Mouse (Mus musculus) CH12.LX (cell line): ENCODE measurements around the gene Dgkq. TPM values are rescaled to one million over a fixed set of nuclear protein-coding genes. Genes with fewer than 3 reads are reported as not detected.

Experiments
- DNase-seq: peaks from one replicate; pipeline ENCODE4 v3.0.0-alpha.2; 2013; ENCODE audit errors: extremely low read depth
- H3K27ac ChIP-seq: 2 replicates; pipeline ENCODE4 v1.5.1; 2012; ENCODE audit warnings: low read depth, mild to moderate bottlenecking, control low read depth, moderate library complexity; ENCODE audit not compliant: insufficient read depth
- H3K27me3 ChIP-seq: replicated peaks from 2 replicates; pipeline ENCODE3; 2012; ENCODE audit warnings: inconsistent platforms
- H3K36me3 ChIP-seq, 2 experiments: replicated peaks in 1 of 2; 2 replicates each; pipeline versions ENCODE3 to v1.6.1; 2012; ENCODE audit warnings: inconsistent platforms in 1 of 2, low read length in 1 of 2, mild to moderate bottlenecking in 1 of 2, mixed read lengths in 1 of 2, moderate library complexity in 1 of 2; ENCODE audit not compliant: control insufficient read depth in 1 of 2, insufficient read depth in 1 of 2
- H3K4me1 ChIP-seq, 2 experiments: 2 replicates each; pipeline ENCODE4 v1.6.1; 2012; ENCODE audit warnings: inconsistent platforms in 1 of 2, moderate library complexity in 1 of 2; ENCODE audit not compliant: insufficient read depth in 2 of 2, control insufficient read depth in 1 of 2
- H3K4me2 ChIP-seq: 2 replicates; pipeline ENCODE4 v1.6.1; 2012; ENCODE audit warnings: low read depth, mild to moderate bottlenecking, control low read depth; ENCODE audit not compliant: poor library complexity, insufficient read depth, severe bottlenecking
- H3K4me3 ChIP-seq, 3 experiments: fragments of 150-350 bp in 1 of 3; sonication (generic) in 1 of 3; replicated peaks in 1 of 3; 2 replicates each; pipeline versions ENCODE3 to v1.5.1; 2011 to 2012; ENCODE audit warnings: low read depth in 2 of 3, low read length in 2 of 3, mild to moderate bottlenecking in 2 of 3, moderate library complexity in 2 of 3, control low read depth in 1 of 3, improper control_type of control experiment in 1 of 3, inconsistent platforms in 1 of 3, mixed read lengths in 1 of 3; ENCODE audit not compliant: poor library complexity in 1 of 3
- H3K79me2 ChIP-seq: replicated peaks from 2 replicates; pipeline ENCODE4 v1.6.1; 2012; ENCODE audit warnings: mild to moderate bottlenecking, moderate library complexity; ENCODE audit not compliant: control insufficient read depth, poor library complexity, insufficient read depth, severe bottlenecking; ENCODE audit errors: extremely low read depth
- H3K9ac ChIP-seq: 2 replicates; pipeline ENCODE4 v1.6.1; 2012; ENCODE audit warnings: low read depth, mild to moderate bottlenecking, control low read depth, moderate library complexity; ENCODE audit not compliant: insufficient read depth
- H3K9me3 ChIP-seq: replicated peaks from 2 replicates; pipeline ENCODE3; 2012; ENCODE audit warnings: low read length, inconsistent platforms, mixed read lengths
- CHD1 ChIP-seq: IDR thresholded peaks from 2 replicates; pipeline ENCODE4 v1.6.1; 2012; ENCODE audit warnings: low read depth, low read length, improper control_type of control experiment, inconsistent platforms
- CHD2 ChIP-seq: IDR thresholded peaks from 2 replicates; pipeline ENCODE4 v1.6.1; 2011; ENCODE audit warnings: low read length, improper control_type of control experiment
- E2F4 ChIP-seq: IDR thresholded peaks from 2 replicates; pipeline ENCODE4 v1.6.1; 2011; ENCODE audit warnings: low read depth, low read length, improper control_type of control experiment; ENCODE audit not compliant: insufficient replicate concordance
- ELF1 ChIP-seq: IDR thresholded peaks from 2 replicates; pipeline ENCODE4 v1.6.1; 2014; ENCODE audit warnings: low read depth, mild to moderate bottlenecking, inconsistent platforms, low read length, improper control_type of control experiment
- GABPA ChIP-seq: IDR thresholded peaks from 2 replicates; pipeline ENCODE4 v1.6.1; 2012; ENCODE audit warnings: low read depth, low read length, improper control_type of control experiment, inconsistent platforms; ENCODE audit not compliant: insufficient replicate concordance
- MAX ChIP-seq: IDR thresholded peaks from 2 replicates; pipeline ENCODE4 v1.6.1; 2011; ENCODE audit warnings: low read length, improper control_type of control experiment
- MAZ ChIP-seq: IDR thresholded peaks from 2 replicates; pipeline ENCODE4 v1.6.1; 2012; ENCODE audit warnings: low read depth, mild to moderate bottlenecking, inconsistent platforms, low read length, improper control_type of control experiment, moderate library complexity
- NRF1 ChIP-seq: IDR thresholded peaks from 2 replicates; pipeline ENCODE4 v1.6.1; 2014; ENCODE audit warnings: low read depth, mild to moderate bottlenecking, inconsistent platforms, low read length, improper control_type of control experiment, moderate library complexity
- POLR2A ChIP-seq: IDR thresholded peaks from 2 replicates; pipeline ENCODE4 v1.6.1; 2011; ENCODE audit warnings: low read depth, mild to moderate bottlenecking, improper control_type of control experiment, low read length
- SMC3 ChIP-seq: IDR thresholded peaks from 2 replicates; pipeline ENCODE4 v1.6.1; 2011; ENCODE audit warnings: low read depth, low read length, improper control_type of control experiment
- TBP ChIP-seq: conservative IDR thresholded peaks from 2 replicates; pipeline ENCODE4 v1.6.1; 2011; ENCODE audit warnings: low read depth, low read length, improper control_type of control experiment
- TCF12 ChIP-seq: IDR thresholded peaks from 2 replicates; pipeline ENCODE4 v1.6.1; 2014; ENCODE audit warnings: low read depth, mild to moderate bottlenecking, inconsistent platforms, low read length, improper control_type of control experiment
- USF1 ChIP-seq: IDR thresholded peaks from 2 replicates; pipeline ENCODE4 v1.6.1; 2014; ENCODE audit warnings: low read depth, mild to moderate bottlenecking, inconsistent platforms, low read length, improper control_type of control experiment
- ZC3H11A ChIP-seq: IDR thresholded peaks from 2 replicates; pipeline ENCODE4 v1.6.1; 2012; ENCODE audit warnings: low read depth, mild to moderate bottlenecking, inconsistent platforms, low read length, improper control_type of control experiment
- ZKSCAN1 ChIP-seq: IDR thresholded peaks from 2 replicates; pipeline ENCODE4 v1.6.1; 2012; ENCODE audit warnings: low read depth, inconsistent platforms, low read length, improper control_type of control experiment, borderline replicate concordance
- ZNF384 ChIP-seq: IDR thresholded peaks from 2 replicates; pipeline ENCODE4 v1.6.1; 2012; ENCODE audit warnings: low read depth, low read length, improper control_type of control experiment, inconsistent platforms
- dilution Hi-C: fragments of 300-500 bp; cut with MboI; formaldehyde crosslinking; loops from 2 replicates; pipeline ENCODE4 v1.14.3; 2020; ENCODE audit warnings: low sequenced_read_pairs; ENCODE audit not compliant: extremely low pct_unique_long_range_greater_than_20kb, extremely low pct_ligation_motif_present
- in situ Hi-C: fragments of 300-500 bp; cut with MboI; formaldehyde crosslinking; loops from 3 replicates; pipeline ENCODE4 v1.14.3; 2019; ENCODE audit warnings: low sequenced_read_pairs, low pct_ligation_motif_present, low pct_unique_long_range_greater_than_20kb, mixed read lengths
- polyA plus RNA-seq: library from polyadenylated mRNA; unstranded; fragments of >175 nt; gene quantifications from 2 replicates; pipeline ENCODE4 v1.2.1, GENCODE M21; 2012; ENCODE audit warnings: low read depth; ENCODE audit not compliant: insufficient read length
- total RNA-seq, 2 experiments: library from RNA; depleted of rRNA; stranded (reverse); fragments of 300-350 nt in 1 of 2; fragments of >200 nt in 1 of 2; gene quantifications; 2 replicates each; pipeline ENCODE4 v1.2.3; 2012 to 2014

Gene Dgkq
- total and polyA plus RNA-seq, 3 experiments = 3.7 to 8.5 (median 4.4) TPM

DNA sequence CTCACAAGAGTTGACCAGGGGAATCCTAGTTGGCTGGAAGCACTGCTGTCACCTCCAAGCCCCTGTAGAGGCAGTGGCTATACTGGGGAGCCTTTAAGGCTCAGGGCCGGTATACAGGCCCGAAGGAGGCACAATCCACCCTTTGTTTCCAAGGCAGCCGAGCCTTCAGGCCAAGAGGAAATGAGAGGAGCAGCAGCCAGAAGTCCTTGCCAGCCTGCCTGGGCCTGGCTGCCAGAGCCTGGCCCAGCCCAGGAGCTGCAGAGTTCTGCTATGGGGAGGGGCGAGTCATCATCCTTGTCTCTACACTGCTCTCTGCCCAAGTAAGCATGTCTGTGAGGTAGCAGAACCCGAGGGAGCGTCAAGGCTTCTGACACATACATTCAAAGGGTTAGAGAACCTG lies 44.7 kb upstream of the Dgkq start:
- TF ChIP-seq MAZ = no peak
- TF ChIP-seq GABPA = no peak
- no peak for TF ChIP-seq TCF12
- no peak for TF ChIP-seq ZNF384
- TF ChIP-seq, all 38 proteins: peak for 0
- no peaks in the 10 kb centered on the region for H3K36me3 ChIP-seq
- no peak overlapping the region for H3K4me2 ChIP-seq
- DNase-seq = no peak
- H3K27ac ChIP-seq = no peak overlapping the region
- 0 out of 4 replicates have a peak, but pooled peaks cover 0 to 3% of the 10 kb centered on the region in 2 experiments for H3K4me1 ChIP-seq
- no peak overlapping the region for H3K4me3 ChIP-seq
- H3K79me2 ChIP-seq = no peaks in the 10 kb centered on the region
- dilution Hi-C loops = no loop called here
- H3K9ac ChIP-seq = no peak overlapping the region
- in situ Hi-C loops = no loop called here
- no peaks in the 10 kb centered on the region for H3K9me3 ChIP-seq
- H3K27me3 ChIP-seq = peaks cover 27% of the 10 kb centered on the region

DNA sequence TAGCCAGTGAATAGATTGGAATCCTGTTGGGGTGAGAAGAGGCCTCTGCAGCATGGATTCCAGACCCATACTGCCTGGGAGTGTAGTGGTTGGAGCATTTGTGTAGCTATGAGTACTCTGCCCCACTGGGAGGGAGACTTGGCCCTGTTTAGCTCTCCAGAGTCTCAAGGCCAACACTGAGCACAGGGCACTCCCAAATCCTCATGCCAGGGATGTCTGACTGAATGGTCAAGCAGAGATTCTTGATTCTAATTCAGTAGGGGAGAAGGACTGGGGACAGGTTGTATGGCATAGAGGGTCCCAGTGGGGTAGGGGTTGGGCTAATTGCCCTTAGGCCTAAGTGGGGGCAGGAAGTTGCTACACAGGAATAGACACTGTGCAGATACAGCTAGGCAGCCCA lies 44.2 kb upstream of the Dgkq start:
- Histone ChIP-seq H3K4me1 (0 out of 4 replicates have a peak, but pooled peaks cover 0 to 3% of the 10 kb centered on the region in 2 experiments), H3K79me2 (no peaks in the 10 kb centered on the region), H3K36me3 (no peaks in the 10 kb centered on the region), H3K9ac (no peak overlapping the region), H3K27me3 (peaks cover 24% of the 10 kb centered on the region), H3K27ac (no peak overlapping the region), H3K9me3 (no peaks in the 10 kb centered on the region), H3K4me3 (no peak overlapping the region), H3K4me2 (no peak overlapping the region)
- DNase-seq = no peak
- in situ Hi-C loops = no loop called here
- TF ChIP-seq ZC3H11A = no peak
- TF ChIP-seq ELF1 = no peak
- TF ChIP-seq ZKSCAN1 = no peak
- no peak for TF ChIP-seq MAZ
- no peak for TF ChIP-seq CHD1
- TF ChIP-seq TCF12 = no peak
- no peak for TF ChIP-seq TBP
- no peak for TF ChIP-seq CHD2
- no peak for TF ChIP-seq NRF1
- TF ChIP-seq SMC3 = no peak
- no peak for TF ChIP-seq MAX
- no peak for TF ChIP-seq USF1
- no peak for TF ChIP-seq POLR2A
- TF ChIP-seq E2F4 = no peak
- no peak for TF ChIP-seq GABPA
- dilution Hi-C loops = no loop called here
